Comparison of ENCODE assay signal across 19 mouse cellular contexts in the genomic region with DNA sequence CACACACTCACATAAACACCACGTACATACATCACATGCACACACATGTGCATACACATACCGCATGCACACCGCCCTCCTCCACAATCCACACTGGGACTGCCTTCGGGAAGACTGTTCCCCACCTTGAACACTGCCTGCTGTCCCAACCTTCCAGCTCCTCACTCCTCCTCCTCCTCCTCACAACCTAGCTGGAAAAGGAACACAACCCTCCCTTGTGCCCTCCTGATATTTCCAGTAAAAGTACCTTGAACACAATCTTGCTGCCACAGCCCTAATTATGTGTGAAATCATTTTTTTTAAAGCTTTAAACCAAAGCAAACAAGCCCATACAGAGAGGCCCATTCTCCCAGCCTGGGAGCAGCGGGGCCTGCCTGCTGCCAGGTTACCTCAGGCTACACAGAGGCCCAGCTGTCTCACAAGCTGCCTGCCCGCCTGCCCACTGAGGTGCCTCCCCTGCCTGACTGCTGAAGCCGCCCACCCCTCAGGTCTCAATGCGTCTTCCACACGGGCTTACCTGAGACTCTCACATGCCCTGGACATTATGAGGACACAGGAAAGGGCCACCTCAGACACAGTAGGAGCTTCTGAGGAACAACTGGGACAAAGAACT. TPM values are rescaled to one million over a fixed set of nuclear protein-coding genes. Genes with fewer than 3 reads are reported as not detected.
A peak's percentile ranks its signal among the peaks of the same experiment; 100 is the strongest.
DNase-seq lines count a peak whose midpoint lies in the region; ATAC-seq and TF ChIP-seq lines count a peak whose summit lies in the region.
"Had no signal": no experiment of that assay in that cellular context is flagged by ENCODE, and none has a peak within 500 bp of the region (broad histone marks: within the 10 kb centered on the region; RNA-seq: fewer than 3 reads in every experiment).

No protein-coding gene starts in this region.

- DNase-seq in forebrain, embryonic 14.5 days (ENCODE audit: low spot score), result peak; percentile 11
- DNase-seq in limb, embryonic 11.5 days (ENCODE audit: low spot score), result peak; percentile 24
- DNase-seq in limb, embryonic 10.5 days (ENCODE audit: low spot score), result no peak
- DNase-seq in layer of hippocampus, adult 9-11 months, result peak; percentile 46
- no peak for DNase-seq in stomach, postnatal 0 days (ENCODE audit: low spot score)
- DNase-seq in adrenal gland, postnatal 10 days, result no peak
- DNase-seq: cerebellum, adult 2 months; gastrocnemius, postnatal 10 days; heart, postnatal 14 days; kidney, adult 9 months; kidney, postnatal 4 days; lung, postnatal 14 days; thymus, postnatal 36 days had no signal

- WGBS in forebrain, embryonic 14.5 days, result 78% methylated on average over 9 of the region's 9 CpGs
- 71% methylated on average over 9 of the region's 9 CpGs for WGBS in forebrain, embryonic 15.5 days
- WGBS in limb, embryonic 11.5 days, result 72% methylated on average over 9 of the region's 9 CpGs
- WGBS in limb, embryonic 10.5 days, result 77% methylated on average over 9 of the region's 9 CpGs
- 55% methylated on average over 9 of the region's 9 CpGs for WGBS in stomach, postnatal 0 days

- no peaks in the 10 kb centered on the region for H3K4me1 ChIP-seq in forebrain, embryonic 14.5 days (ENCODE audit: control insufficient read depth, insufficient read depth, low read length)
- H3K4me1 ChIP-seq in forebrain, embryonic 15.5 days, result no peaks in the 10 kb centered on the region
- no peaks in the 10 kb centered on the region for H3K4me1 ChIP-seq in limb, embryonic 11.5 days (ENCODE audit: control insufficient read depth, insufficient read depth, low read length)
- no peaks in the 10 kb centered on the region for H3K4me1 ChIP-seq in limb, embryonic 10.5 days
- H3K4me1 ChIP-seq in stomach, postnatal 0 days (replicated peaks; ENCODE audit: control insufficient read depth, insufficient read depth), result no peaks in the 10 kb centered on the region
- H3K4me1 ChIP-seq: liver, embryonic 15.5 days; midbrain, embryonic 13.5 days had no signal

- H3K36me3 ChIP-seq in forebrain, embryonic 14.5 days (ENCODE audit: control insufficient read depth, insufficient read depth, low read length), result no peaks in the 10 kb centered on the region
- H3K36me3 ChIP-seq in forebrain, embryonic 15.5 days, result no peaks in the 10 kb centered on the region
- no peaks in the 10 kb centered on the region for H3K36me3 ChIP-seq in limb, embryonic 11.5 days (ENCODE audit: control insufficient read depth, insufficient read depth, low read length)
- H3K36me3 ChIP-seq in limb, embryonic 10.5 days, result no peaks in the 10 kb centered on the region
- H3K36me3 ChIP-seq in stomach, postnatal 0 days (ENCODE audit: control insufficient read depth, insufficient read depth, low read length), result no peaks in the 10 kb centered on the region
- H3K36me3 ChIP-seq: liver, embryonic 15.5 days; midbrain, embryonic 13.5 days had no signal

- H3K9me3 ChIP-seq in forebrain, embryonic 14.5 days (replicated peaks; ENCODE audit: control insufficient read depth, low read length), result no peaks in the 10 kb centered on the region
- no peaks in the 10 kb centered on the region for H3K9me3 ChIP-seq in forebrain, embryonic 15.5 days
- H3K9me3 ChIP-seq in limb, embryonic 11.5 days (ENCODE audit: control insufficient read depth, low read length), result no peaks in the 10 kb centered on the region
- H3K9me3 ChIP-seq in limb, embryonic 10.5 days (replicated peaks), result no peaks in the 10 kb centered on the region
- H3K9me3 ChIP-seq in stomach, postnatal 0 days (ENCODE audit: control insufficient read depth, low read length), result no peaks in the 10 kb centered on the region
- H3K9me3 ChIP-seq: liver, embryonic 15.5 days; midbrain, embryonic 13.5 days had no signal

- ATAC-seq in forebrain, embryonic 14.5 days, result no peak; the same call in 1 of the 2 replicates
- ATAC-seq in forebrain, embryonic 15.5 days (replicated peaks), result no peak
- no peak for ATAC-seq in limb, embryonic 11.5 days (ENCODE audit: insufficient number of reproducible peaks, low FRiP score, low TSS enrichment, low read depth)
- ATAC-seq in stomach, postnatal 0 days (ENCODE audit: low FRiP score, low TSS enrichment), result 0 out of 2 replicates have a peak, but pooled peaks have one; percentile 12
- ATAC-seq: hindbrain, postnatal 0 days; midbrain, embryonic 13.5 days had no signal

- no peak overlapping the region for H3K27ac ChIP-seq in forebrain, embryonic 14.5 days (ENCODE audit: low read depth, low read length)
- no peak overlapping the region for H3K27ac ChIP-seq in forebrain, embryonic 15.5 days (replicated peaks)
- 0 out of 2 replicates have a peak overlapping the region, but pooled peaks have one; percentile 14 for H3K27ac ChIP-seq in limb, embryonic 11.5 days (replicated peaks; ENCODE audit: low read depth, low read length)
- H3K27ac ChIP-seq in limb, embryonic 10.5 days, result no peak overlapping the region
- H3K27ac ChIP-seq in stomach, postnatal 0 days (replicated peaks), result no peak overlapping the region
- H3K27ac ChIP-seq: hindbrain, postnatal 0 days; liver, embryonic 15.5 days; midbrain, embryonic 13.5 days had no signal

- no peak overlapping the region for H3K4me2 ChIP-seq in forebrain, embryonic 14.5 days (ENCODE audit: low read length)
- no peak overlapping the region for H3K4me2 ChIP-seq in forebrain, embryonic 15.5 days (replicated peaks)
- no peak overlapping the region for H3K4me2 ChIP-seq in limb, embryonic 11.5 days (ENCODE audit: low read depth, severe bottlenecking)
- no peak overlapping the region for H3K4me2 ChIP-seq in stomach, postnatal 0 days (replicated peaks; ENCODE audit: low read depth)
- H3K4me2 ChIP-seq: liver, embryonic 15.5 days; midbrain, embryonic 13.5 days had no signal

- no peak overlapping the region for H3K9ac ChIP-seq in forebrain, embryonic 14.5 days (ENCODE audit: low read length)
- no peak overlapping the region for H3K9ac ChIP-seq in forebrain, embryonic 15.5 days (replicated peaks)
- H3K9ac ChIP-seq in limb, embryonic 11.5 days (ENCODE audit: low read length), result no peak overlapping the region
- H3K9ac ChIP-seq in stomach, postnatal 0 days (ENCODE audit: low read length), result no peak overlapping the region
- H3K9ac ChIP-seq: liver, embryonic 15.5 days; midbrain, embryonic 13.5 days had no signal

- H3K4me3 ChIP-seq in forebrain, embryonic 14.5 days (ENCODE audit: low read depth, low read length), result no peak overlapping the region
- no peak overlapping the region for H3K4me3 ChIP-seq in forebrain, embryonic 15.5 days
- H3K4me3 ChIP-seq in limb, embryonic 11.5 days (ENCODE audit: low read depth, low read length), result no peak overlapping the region
- no peak overlapping the region for H3K4me3 ChIP-seq in limb, embryonic 10.5 days
- no peak overlapping the region for H3K4me3 ChIP-seq in stomach, postnatal 0 days (ENCODE audit: low read depth, low read length)
- H3K4me3 ChIP-seq: liver, embryonic 15.5 days; midbrain, embryonic 13.5 days; myocyte had no signal

- no peaks in the 10 kb centered on the region for H3K27me3 ChIP-seq in forebrain, embryonic 14.5 days (replicated peaks; ENCODE audit: control insufficient read depth, insufficient read depth, low read length)
- H3K27me3 ChIP-seq in forebrain, embryonic 15.5 days, result no peaks in the 10 kb centered on the region
- H3K27me3 ChIP-seq in limb, embryonic 11.5 days (ENCODE audit: control insufficient read depth, insufficient read depth, low read length), result no peaks in the 10 kb centered on the region
- H3K27me3 ChIP-seq in limb, embryonic 10.5 days (ENCODE audit: low read depth, poor library complexity, severe bottlenecking), result no peaks in the 10 kb centered on the region
- H3K27me3 ChIP-seq in stomach, postnatal 0 days (ENCODE audit: control insufficient read depth, insufficient read depth, low read length), result no peaks in the 10 kb centered on the region
- H3K27me3 ChIP-seq: liver, embryonic 15.5 days; midbrain, embryonic 13.5 days had no signal

- TF ChIP-seq EP300 in stomach, postnatal 0 days (optimal IDR thresholded peaks at IDR 0.05), result no peak

- no peak for TF ChIP-seq CTCF in stomach, postnatal 0 days (IDR thresholded peaks at IDR 0.05; ENCODE audit: low read depth)

RNA-seq across cellular contexts. Expression of a gene that starts 31.9 kb away (rescaled TPM):
- 0.04 and 0.09 TPM in 2 replicates for polyA plus RNA-seq in forebrain, embryonic 14.5 days (2014; fragmentation: Nextera tagmentation; extraction: Ambion mirVana)
- polyA plus RNA-seq in forebrain, embryonic 15.5 days (2015; fragmentation: Nextera tagmentation; extraction: Ambion mirVana), result 0.06 and 0.08 TPM in 2 replicates
- 0.81 and 1.2 TPM in 2 replicates for polyA plus RNA-seq in limb, embryonic 11.5 days (2014; fragmentation: Nextera tagmentation; extraction: Ambion mirVana)
- 0.06 and 0.29 TPM in 2 replicates for polyA plus RNA-seq in limb, embryonic 10.5 days (2016; fragmentation: Nextera tagmentation; extraction: Ambion mirVana)
- polyA plus RNA-seq in stomach, postnatal 0 days (2015; fragmentation: Nextera tagmentation; extraction: Ambion mirVana), result 0.02 TPM in 1 of 2 replicates, not detected in the other
- 1 to 10 TPM in 1 of 2 experiments, under 1 TPM in 1; 0.45 to 2.6 TPM for total RNA-seq in adrenal gland, postnatal 10 days (2021)
- total RNA-seq: neutrophil, adult 5-6 weeks had no signal
- polyA plus RNA-seq: myocyte had no signal

Comparison
In these comparisons a context has a peak if more than half of its experiments do, and no peak if none do; other contexts are left out.
1. DNase-seq: peak in forebrain, embryonic 14.5 days (single experiment), limb, embryonic 11.5 days (single experiment) and layer of hippocampus, adult 9-11 months (single experiment); none in limb, embryonic 10.5 days (single experiment), stomach, postnatal 0 days (single experiment) and adrenal gland, postnatal 10 days (single experiment).